Mouse (Mus musculus): ENCODE data around the gene Rabggta. TPM values are rescaled to one million over a fixed set of nuclear protein-coding genes. Genes with fewer than 3 reads are reported as not detected.

Gene Rabggta
- total RNA-seq, 2 experiments from 2014 or later: 41.4 to 41.8 TPM

GRCm38 (mm10) chr14:55734869-55735268 lies 12.8 kb upstream of the Rabggta start:
- no peak for DNase-seq (ENCODE audit: low spot score in 2 of 2)

GRCm38 (mm10) chr14:55733889-55734288 lies 11.8 kb upstream of the Rabggta start:
- DNase-seq (ENCODE audit: low spot score in 2 of 2): no peak

GRCm38 (mm10) chr14:55730531-55731032 lies 8.5 kb upstream of the Rabggta start:
- DNase-seq (ENCODE audit: low spot score in 2 of 2): peak; percentile 38 to 72

GRCm38 (mm10) chr14:55730116-55730515 lies 8.1 kb upstream of the Rabggta start:
- DNase-seq (ENCODE audit: low spot score in 2 of 2): peak in 1 of 2 experiments; percentile 28

- no peak for DNase-seq (ENCODE audit: low spot score in 2 of 2)
Measured at GRCm38 (mm10) chr14:55727889-55728685, 6.0 kb upstream of the Rabggta start.

- DNase-seq (ENCODE audit: low spot score in 2 of 2): no peak
Measured at GRCm38 (mm10) chr14:55726261-55726660, 4.2 kb upstream of the Rabggta start.

- no peak for DNase-seq (ENCODE audit: low spot score in 2 of 2)
Measured at GRCm38 (mm10) chr14:55724411-55724871, 2.4 kb upstream of the Rabggta start.

GRCm38 (mm10) chr14:55723433-55723832 lies 1.4 kb upstream of the Rabggta start:
- no peak for DNase-seq (ENCODE audit: low spot score in 2 of 2)

GRCm38 (mm10) chr14:55722438-55722945 lies 429 bp upstream of the Rabggta start:
- DNase-seq (ENCODE audit: low spot score in 2 of 2): no peak

GRCm38 (mm10) chr14:55721076-55721475 lies 987 bp downstream of the Rabggta start:
- DNase-seq (ENCODE audit: low spot score in 2 of 2): no peak

GRCm38 (mm10) chr14:55720666-55721065 lies 1.4 kb downstream of the Rabggta start:
- DNase-seq (ENCODE audit: low spot score in 2 of 2): no peak

GRCm38 (mm10) chr14:55719737-55720136 lies 2.3 kb downstream of the Rabggta start:
- DNase-seq (ENCODE audit: low spot score in 2 of 2): no peak

- no peak for DNase-seq (ENCODE audit: low spot score in 2 of 2)
Measured at GRCm38 (mm10) chr14:55716884-55717283, 5.2 kb downstream of the Rabggta start.

- no peak for DNase-seq (ENCODE audit: low spot score in 2 of 2)
Measured at GRCm38 (mm10) chr14:55716271-55716670, 5.8 kb downstream of the Rabggta start.

- no peak for DNase-seq (ENCODE audit: low spot score in 2 of 2)
Measured at GRCm38 (mm10) chr14:55714893-55715292, 7.2 kb downstream of the Rabggta start.

GRCm38 (mm10) chr14:55713729-55714122 lies 8.3 kb downstream of the Rabggta start, which contains the start of gene Tgm1:
TSS of gene Tgm1 (minus strand) at chr14:55713926.
- no peak for DNase-seq (ENCODE audit: low spot score in 2 of 2)

GRCm38 (mm10) chr14:55713007-55713728 lies 8.9 kb downstream of the Rabggta start:
- no peak for DNase-seq (ENCODE audit: low spot score in 2 of 2)

GRCm38 (mm10) chr14:55711786-55712185 lies 10.3 kb downstream of the Rabggta start:
- DNase-seq (ENCODE audit: low spot score in 2 of 2): no peak

GRCm38 (mm10) chr14:55709509-55709908 lies 12.6 kb downstream of the Rabggta start:
- no peak for DNase-seq (ENCODE audit: low spot score in 2 of 2)

GRCm38 (mm10) chr14:55707397-55707796 lies 14.7 kb downstream of the Rabggta start:
- no peak for DNase-seq (ENCODE audit: low spot score in 2 of 2)

GRCm38 (mm10) chr14:55706051-55706600 lies 15.9 kb downstream of the Rabggta start:
- DNase-seq (ENCODE audit: low spot score in 2 of 2): no peak
